Mouse (Mus musculus): ENCODE results near the gene Ubash3a. TPM values are rescaled to one million over a fixed set of nuclear protein-coding genes. Genes with fewer than 3 reads are reported as not detected.

Gene Ubash3a
- polyA plus RNA-seq, 2 experiments: 0.30 to 0.51 TPM

- H3K27ac ChIP-seq (replicated peaks; ENCODE audit: low read depth, low read length): no peak overlapping the region
- H3K36me3 ChIP-seq (ENCODE audit: control insufficient read depth, insufficient read depth, low read length): no peaks in the 10 kb centered on the region
- no peak overlapping the region for H3K4me3 ChIP-seq (replicated peaks; ENCODE audit: low read length)
- TF ChIP-seq POLR2A (IDR thresholded peaks at IDR 0.05; ENCODE audit: borderline replicate concordance, extremely low read depth, insufficient read depth, insufficient read length): no peak
- ATAC-seq (ENCODE audit: low FRiP score, low read depth) (no peak), DNase-seq (ENCODE audit: low spot score) (no peak)
- H3K9ac ChIP-seq (ENCODE audit: low read depth, low read length, severe bottlenecking): no peak overlapping the region
- H3K4me2 ChIP-seq (replicated peaks; ENCODE audit: low read depth, low read length, severe bottlenecking): no peak overlapping the region
- H3K27me3 ChIP-seq (ENCODE audit: control insufficient read depth, insufficient read depth, low read length): peaks cover 5% of the 10 kb centered on the region
- H3K9me3 ChIP-seq (ENCODE audit: control insufficient read depth, low read length): no peaks in the 10 kb centered on the region
- no peaks in the 10 kb centered on the region for H3K4me1 ChIP-seq (ENCODE audit: control insufficient read depth, insufficient read depth, low read length)
These were observed 82.6 kb downstream of the Ubash3a start for GRCm38 (mm10) chr17:31290311-31290710.

- H3K27ac ChIP-seq (replicated peaks; ENCODE audit: low read depth, low read length): no peak overlapping the region
- H3K4me1 ChIP-seq (ENCODE audit: control insufficient read depth, insufficient read depth, low read length): peaks cover 2% of the 10 kb centered on the region
- no peaks in the 10 kb centered on the region for H3K9me3 ChIP-seq (ENCODE audit: control insufficient read depth, low read length)
- ATAC-seq (ENCODE audit: low FRiP score, low read depth) (no peak), DNase-seq (ENCODE audit: low spot score) (no peak)
- 52% methylated on average over 6 of the region's 6 CpGs for WGBS
- H3K9ac ChIP-seq (ENCODE audit: low read depth, low read length, severe bottlenecking): no peak overlapping the region
- no peaks in the 10 kb centered on the region for H3K36me3 ChIP-seq (ENCODE audit: control insufficient read depth, insufficient read depth, low read length)
- TF ChIP-seq POLR2A (IDR thresholded peaks at IDR 0.05; ENCODE audit: borderline replicate concordance, extremely low read depth, insufficient read depth, insufficient read length): no peak
- H3K4me2 ChIP-seq (replicated peaks; ENCODE audit: low read depth, low read length, severe bottlenecking): no peak overlapping the region
- H3K27me3 ChIP-seq (ENCODE audit: control insufficient read depth, insufficient read depth, low read length): peaks cover 10% of the 10 kb centered on the region
- H3K4me3 ChIP-seq (replicated peaks; ENCODE audit: low read length): no peak overlapping the region
These were observed 83.2 kb downstream of the Ubash3a start for GRCm38 (mm10) chr17:31290859-31291258.

DNA sequence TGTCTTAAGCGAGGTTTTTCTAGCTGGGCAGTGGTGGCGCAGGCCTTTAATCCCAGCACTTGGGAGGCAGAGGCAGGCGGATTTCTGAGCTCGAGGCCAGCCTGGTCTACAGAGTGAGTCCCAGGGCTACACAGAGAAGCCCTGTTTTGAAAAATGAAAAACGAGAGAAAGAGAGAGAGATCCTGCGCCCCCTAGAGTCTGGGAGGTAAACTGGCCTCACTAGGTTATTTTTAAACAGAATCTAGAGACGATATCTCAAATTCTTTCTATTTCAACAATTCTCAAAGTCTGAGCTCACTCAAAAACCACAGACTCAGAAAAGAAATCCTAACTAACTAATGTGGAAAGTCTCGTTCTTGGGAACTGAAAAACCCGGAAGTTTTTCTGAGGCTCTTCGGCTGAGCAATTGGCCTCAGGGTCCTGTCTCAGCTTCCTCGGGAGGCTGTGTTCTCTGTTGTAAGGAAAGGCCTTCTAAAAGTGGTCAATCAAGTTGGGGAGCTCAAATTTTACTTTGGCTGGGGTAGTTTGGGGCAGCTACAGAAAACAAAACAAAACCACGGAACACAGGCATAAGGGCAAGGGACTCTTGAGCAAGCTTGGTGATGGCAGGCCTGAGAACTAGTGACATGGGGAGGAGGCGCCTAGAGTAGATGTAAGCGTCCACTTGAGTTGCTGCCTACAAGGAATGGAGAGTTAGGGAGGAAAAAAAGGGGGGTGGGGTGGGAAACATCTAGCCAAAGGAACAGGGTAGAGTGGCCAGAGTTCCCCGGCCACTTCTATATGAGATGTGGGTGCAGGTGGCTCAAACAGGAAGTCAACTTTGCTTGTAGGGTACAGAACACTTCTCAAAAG lies 86.9 kb downstream of the Ubash3a start:
- Histone ChIP-seq H3K36me3 (ENCODE audit: control insufficient read depth, insufficient read depth, low read length) (no peaks in the 10 kb centered on the region), H3K4me2 (replicated peaks; ENCODE audit: low read depth, low read length, severe bottlenecking) (no peak overlapping the region), H3K27me3 (ENCODE audit: control insufficient read depth, insufficient read depth, low read length) (peaks cover 27% of the 10 kb centered on the region), H3K4me1 (ENCODE audit: control insufficient read depth, insufficient read depth, low read length) (peaks cover 17% of the 10 kb centered on the region), H3K4me3 (replicated peaks; ENCODE audit: low read length) (no peak overlapping the region), H3K9ac (ENCODE audit: low read depth, low read length, severe bottlenecking) (no peak overlapping the region), H3K9me3 (ENCODE audit: control insufficient read depth, low read length) (no peaks in the 10 kb centered on the region), H3K27ac (replicated peaks; ENCODE audit: low read depth, low read length) (no peak overlapping the region)
- ATAC-seq (ENCODE audit: low FRiP score, low read depth) (no peak), DNase-seq (ENCODE audit: low spot score) (no peak)
- 83% methylated on average over 15 of the region's 15 CpGs for WGBS
- no peak for TF ChIP-seq POLR2A (IDR thresholded peaks at IDR 0.05; ENCODE audit: borderline replicate concordance, extremely low read depth, insufficient read depth, insufficient read length)

DNA sequence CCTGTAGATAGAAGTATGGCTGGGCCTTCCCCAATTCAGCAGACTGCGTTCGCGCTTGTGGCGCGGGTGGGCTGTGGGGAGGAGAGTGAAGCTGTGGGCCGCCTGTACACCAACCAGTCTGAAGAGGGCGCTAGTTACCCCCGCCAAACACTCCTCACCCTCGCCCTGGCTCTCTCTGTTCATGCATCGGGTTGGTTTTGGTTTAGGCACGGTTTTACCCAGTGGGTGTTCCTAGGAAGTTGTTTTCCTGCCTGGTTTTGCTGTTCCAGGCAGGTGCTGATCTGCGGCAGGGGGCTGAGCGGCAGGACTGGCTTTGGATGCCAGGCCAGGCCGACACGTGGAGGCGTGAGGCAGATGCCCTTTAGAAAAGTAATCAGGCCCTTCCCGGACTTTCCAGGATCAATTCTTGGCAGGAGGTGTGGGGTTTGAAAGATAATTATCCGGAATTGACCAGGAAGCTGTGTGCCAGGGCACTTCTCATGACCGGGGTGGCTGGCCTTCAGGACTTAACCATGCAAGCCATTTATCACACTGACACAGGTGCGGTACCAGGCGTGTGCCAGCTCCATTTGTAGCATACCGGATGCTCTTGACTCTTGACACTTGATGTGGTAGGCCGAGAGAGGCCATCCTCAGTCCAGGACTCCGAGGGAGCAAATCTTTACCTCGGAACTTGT lies 87.7 kb downstream of the Ubash3a start:
- H3K9ac ChIP-seq (ENCODE audit: low read depth, low read length, severe bottlenecking): no peak overlapping the region
- no peak overlapping the region for H3K27ac ChIP-seq (replicated peaks; ENCODE audit: low read depth, low read length)
- no peak for TF ChIP-seq POLR2A (IDR thresholded peaks at IDR 0.05; ENCODE audit: borderline replicate concordance, extremely low read depth, insufficient read depth, insufficient read length)
- H3K36me3 ChIP-seq (ENCODE audit: control insufficient read depth, insufficient read depth, low read length): no peaks in the 10 kb centered on the region
- H3K4me1 ChIP-seq (ENCODE audit: control insufficient read depth, insufficient read depth, low read length): peaks cover 17% of the 10 kb centered on the region
- H3K27me3 ChIP-seq (ENCODE audit: control insufficient read depth, insufficient read depth, low read length): peaks cover 27% of the 10 kb centered on the region
- no peaks in the 10 kb centered on the region for H3K9me3 ChIP-seq (ENCODE audit: control insufficient read depth, low read length)
- 23% methylated on average over 25 of the region's 25 CpGs for WGBS
- H3K4me3 ChIP-seq (replicated peaks; ENCODE audit: low read length): peak overlapping the region; percentile 47
- ATAC-seq (ENCODE audit: low FRiP score, low read depth) (no peak), DNase-seq (ENCODE audit: low spot score) (no peak)
- peak overlapping the region; percentile 97 for H3K4me2 ChIP-seq (replicated peaks; ENCODE audit: low read depth, low read length, severe bottlenecking)

- no peak for ATAC-seq (ENCODE audit: low FRiP score, low read depth)
- H3K27me3 ChIP-seq (ENCODE audit: control insufficient read depth, insufficient read depth, low read length): peaks cover 27% of the 10 kb centered on the region
- under 1% methylated on average over 44 of the region's 68 CpGs for WGBS
These were observed 88.5 kb downstream of the Ubash3a start for GRCm38 (mm10) chr17:31295892-31296781.

More at GRCm38 (mm10) chr17:31295892-31296781, 88.5 kb downstream of the Ubash3a start:
- DNase-seq (ENCODE audit: low spot score): peak; percentile 24
- Histone ChIP-seq H3K4me3 (replicated peaks; ENCODE audit: low read length) (peak overlapping the region; percentile 47), H3K9me3 (ENCODE audit: control insufficient read depth, low read length) (no peaks in the 10 kb centered on the region), H3K4me1 (ENCODE audit: control insufficient read depth, insufficient read depth, low read length) (peaks cover 17% of the 10 kb centered on the region), H3K36me3 (ENCODE audit: control insufficient read depth, insufficient read depth, low read length) (no peaks in the 10 kb centered on the region), H3K9ac (ENCODE audit: low read depth, low read length, severe bottlenecking) (peak overlapping the region; percentile 45), H3K27ac (replicated peaks; ENCODE audit: low read depth, low read length) (no peak overlapping the region), H3K4me2 (replicated peaks; ENCODE audit: low read depth, low read length, severe bottlenecking) (peak overlapping the region; percentile 97)
- no peak for TF ChIP-seq POLR2A (IDR thresholded peaks at IDR 0.05; ENCODE audit: borderline replicate concordance, extremely low read depth, insufficient read depth, insufficient read length)

Other genes with a start within 250 kb of the Ubash3a start
- 3.2 and 3.4 TPM in 2 replicates for gene Abcg1, start 150.2 kb upstream of the Ubash3a start, polyA plus RNA-seq (2012; rRNA removed)
- 6.8 and 7.5 TPM in 2 replicates for gene Abcg1, start 150.2 kb upstream of the Ubash3a start, polyA plus RNA-seq (2014; fragmentation: Nextera tagmentation; extraction: Ambion mirVana)
- 0.33 and 0.99 TPM in 2 replicates for gene Tff3, start 78.2 kb upstream of the Ubash3a start, polyA plus RNA-seq (2012; rRNA removed)
- gene Tff3, start 78.2 kb upstream of the Ubash3a start, polyA plus RNA-seq (2014; fragmentation: Nextera tagmentation; extraction: Ambion mirVana): not detected in 2 replicates
- 0.24 TPM in 1 of 2 replicates, not detected in the other for gene Tff2, start 63.6 kb upstream of the Ubash3a start, polyA plus RNA-seq (2012; rRNA removed)
- gene Tff2, start 63.6 kb upstream of the Ubash3a start, polyA plus RNA-seq (2014; fragmentation: Nextera tagmentation; extraction: Ambion mirVana): not detected in 2 replicates
- gene Tff1, start 42.6 kb upstream of the Ubash3a start, polyA plus RNA-seq (2012; rRNA removed): not detected in 2 replicates
- not detected in 2 replicates for gene Tff1, start 42.6 kb upstream of the Ubash3a start, polyA plus RNA-seq (2014; fragmentation: Nextera tagmentation; extraction: Ambion mirVana)
- 0.03 and 0.06 TPM in 2 replicates for gene Tmprss3, start 8.9 kb upstream of the Ubash3a start, polyA plus RNA-seq (2012; rRNA removed)
- not detected in 2 replicates for gene Tmprss3, start 8.9 kb upstream of the Ubash3a start, polyA plus RNA-seq (2014; fragmentation: Nextera tagmentation; extraction: Ambion mirVana)
- gene Rsph1, start 69.5 kb downstream of the Ubash3a start, polyA plus RNA-seq (2012; rRNA removed): 0.13 and 0.33 TPM in 2 replicates
- 0.18 and 0.51 TPM in 2 replicates for gene Rsph1, start 69.5 kb downstream of the Ubash3a start, polyA plus RNA-seq (2014; fragmentation: Nextera tagmentation; extraction: Ambion mirVana)
- gene Slc37a1, start 78.9 kb downstream of the Ubash3a start, polyA plus RNA-seq (2012; rRNA removed): 1.8 and 2.4 TPM in 2 replicates
- gene Slc37a1, start 78.9 kb downstream of the Ubash3a start, polyA plus RNA-seq (2014; fragmentation: Nextera tagmentation; extraction: Ambion mirVana): 1.5 and 1.6 TPM in 2 replicates
- 47.3 and 77.7 TPM in 2 replicates for gene Pde9a, start 178.3 kb downstream of the Ubash3a start, polyA plus RNA-seq (2012; rRNA removed)
- 27.2 and 33.5 TPM in 2 replicates for gene Pde9a, start 178.3 kb downstream of the Ubash3a start, polyA plus RNA-seq (2014; fragmentation: Nextera tagmentation; extraction: Ambion mirVana)